Mouse (Mus musculus): ENCODE data around the gene Cpxm1.

- no peak for TF ChIP-seq POLR2A (IDR thresholded peaks at IDR 0.05; ENCODE audit: low read depth, low read length)
- no peak for TF ChIP-seq CTCF (conservative IDR thresholded peaks at IDR 0.05; ENCODE audit: insufficient read depth, insufficient read length, low read depth, low read length)
These were observed 14.2 kb downstream of the Cpxm1 start for GRCm38 (mm10) chr2:130383205-130383604.

All from kidney, adult 2 months (tissue).